Mouse (Mus musculus) urinary bladder, postnatal 14 days (tissue): ENCODE results near the gene Psme2b.
"Not testable (repeated sequence)": the region's sequence is repeated elsewhere in the genome, so short reads cannot be mapped to it uniquely, and the experiment has no call there.

ENCODE experiments used
- DNase-seq: peaks from one replicate; pipeline ENCODE4 v3.0.0; 2021; ENCODE audit warnings: low spot score

Psme2b gene

DNA sequence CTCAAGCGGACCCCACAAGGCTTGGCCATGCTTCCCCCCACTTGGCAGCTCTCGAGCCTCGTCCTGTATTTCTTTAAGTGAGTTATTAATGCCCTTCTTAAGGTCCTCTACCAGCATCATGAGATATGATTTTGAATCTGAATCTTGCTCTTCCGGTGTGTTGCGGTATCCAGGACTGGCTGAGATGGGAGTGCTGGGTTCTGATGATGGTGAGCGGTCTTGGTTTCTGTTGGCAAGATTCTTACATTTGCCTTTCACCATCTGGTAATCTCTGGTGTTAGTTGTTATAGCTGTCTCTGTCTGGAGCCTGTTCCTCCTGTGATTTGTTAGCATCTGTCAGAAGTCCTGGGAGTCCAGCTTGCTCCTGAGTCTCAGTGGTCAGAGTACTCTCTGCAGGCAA is at the start of gene Psme2b:
Gene Psme2b (minus strand): TSS at position 101 of the 400 bp plus-strand sequence.
- DNase-seq: not testable (repeated sequence)

DNA sequence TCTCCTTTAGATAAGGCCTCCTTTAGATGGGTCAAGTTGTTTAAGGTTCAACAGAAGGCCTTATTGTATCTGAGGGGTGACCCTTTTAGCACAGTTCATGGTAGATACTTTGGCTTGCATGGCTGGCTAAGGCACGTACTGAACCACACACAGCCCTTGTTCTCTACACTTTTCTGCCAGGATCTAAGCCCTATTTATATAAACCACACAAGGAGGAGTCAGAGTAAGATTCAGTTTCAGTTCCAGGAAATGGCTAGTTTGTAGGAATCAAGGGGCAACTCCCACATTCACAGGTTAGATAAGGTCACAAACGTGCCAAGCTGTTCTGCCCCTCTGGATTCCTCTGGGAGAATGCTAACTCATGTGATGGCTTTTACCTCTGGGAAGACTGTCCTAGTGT is 48.0 kb upstream of the Psme2b start, which contains the start of gene Tgtp1:
Gene Tgtp1 (minus strand): TSS at position 155 of the 400 bp plus-strand sequence.
- DNase-seq: not testable (repeated sequence)

DNA sequence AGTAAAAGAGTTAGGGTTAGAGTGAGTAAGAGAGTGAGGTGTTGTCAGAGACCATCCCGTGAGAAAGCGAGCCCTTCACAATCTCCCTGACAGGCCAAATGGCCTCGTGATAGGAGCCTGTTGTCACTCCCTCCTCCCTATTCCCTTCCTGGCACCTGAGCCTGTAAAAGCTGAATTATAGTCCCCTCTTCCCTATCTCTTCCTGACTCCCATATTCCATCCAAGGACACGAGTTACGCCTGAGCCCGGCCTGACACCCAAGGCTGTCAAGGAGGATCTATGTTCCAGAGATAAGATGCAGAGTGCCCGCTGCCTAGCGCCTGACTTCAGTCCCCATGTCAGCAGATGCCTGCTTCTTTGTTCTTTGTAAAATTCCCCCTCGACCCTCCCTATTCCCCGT is 47.3 kb upstream of the Psme2b start:
- peak; percentile 2 for DNase-seq

DNA sequence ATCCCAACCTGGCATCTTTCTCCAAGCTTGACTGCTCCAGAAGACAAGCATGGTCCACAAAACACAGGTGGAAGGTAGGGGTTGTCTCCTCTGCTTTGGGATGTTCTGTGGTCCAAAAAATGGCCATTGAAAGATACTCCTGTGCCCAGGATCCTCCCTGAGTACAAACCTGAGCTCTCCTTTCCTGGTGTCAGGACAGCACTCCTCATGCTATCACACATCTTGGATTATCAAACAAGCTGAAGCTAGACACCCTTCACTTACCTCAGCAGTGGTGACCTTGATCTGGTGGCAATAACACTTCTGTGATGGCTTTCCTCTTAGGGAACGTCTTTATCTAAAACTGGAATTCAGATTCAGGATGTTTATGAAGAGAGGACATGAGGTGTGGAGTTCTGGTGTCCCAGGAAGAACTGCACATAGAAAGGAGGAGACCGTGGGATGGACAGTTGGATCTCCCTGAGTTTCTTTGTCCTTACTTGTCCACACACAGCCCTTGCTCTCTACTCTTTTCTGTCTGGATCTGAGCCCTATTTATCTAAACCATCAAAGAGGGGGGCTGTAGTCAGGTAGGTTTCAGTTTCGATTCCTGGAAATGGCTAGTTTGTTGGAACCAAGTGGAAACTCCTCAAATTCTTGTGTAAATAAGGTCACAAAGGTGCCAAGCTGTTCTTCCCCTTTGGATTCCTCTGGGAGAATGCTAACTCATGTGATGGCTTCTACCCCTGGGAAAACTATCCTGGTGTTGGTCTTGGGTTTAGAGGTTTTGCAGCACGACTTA is 45.9 kb upstream of the Psme2b start, which contains the start of gene Gm12185:
Gene Gm12185 (minus strand): TSS at position 487 of the 781 bp plus-strand sequence.
- not testable (repeated sequence) for DNase-seq

DNA sequence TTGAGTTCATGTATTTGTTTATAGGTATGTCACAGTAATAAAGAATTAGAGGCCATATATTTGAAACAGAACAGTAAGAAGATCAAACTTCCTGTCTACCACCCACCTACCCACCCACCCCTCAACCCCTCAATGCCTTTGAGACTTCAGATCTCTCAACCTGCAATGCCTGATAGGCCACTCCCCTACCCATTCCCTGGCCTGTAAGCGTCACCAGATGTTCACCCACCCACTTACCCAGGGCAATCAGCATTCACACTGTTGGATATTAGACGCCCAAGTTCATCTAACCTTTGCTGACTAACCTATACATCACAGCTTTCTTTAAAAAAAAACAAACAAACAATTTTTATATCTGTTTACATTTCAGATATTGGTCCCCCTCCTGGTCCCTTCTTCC is 44.0 kb upstream of the Psme2b start:
- not testable (repeated sequence) for DNase-seq

- DNase-seq: not testable (repeated sequence)
Observed at GRCm38 (mm10) chr11:48988219-48988618, 42.2 kb upstream of the Psme2b start.

DNA sequence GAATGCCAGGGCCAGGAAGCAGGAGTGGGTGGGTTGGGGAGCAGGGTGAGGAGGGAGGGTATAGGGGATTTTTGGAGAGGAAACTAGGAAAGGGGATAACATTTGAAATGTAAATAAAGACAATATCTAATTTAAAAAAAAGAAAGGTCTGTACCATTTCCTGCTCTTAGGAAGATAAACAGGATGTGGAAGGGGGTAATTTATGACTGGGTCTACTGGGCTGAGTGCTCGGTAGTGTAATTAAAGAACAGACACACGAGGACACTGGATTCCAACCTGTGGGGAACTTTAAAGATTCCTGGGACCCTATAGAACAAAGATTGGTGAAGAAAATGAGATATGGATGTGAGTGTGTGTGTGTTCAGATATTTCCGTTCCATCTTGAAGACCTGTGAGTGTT is 36.9 kb upstream of the Psme2b start:
- not testable (repeated sequence) for DNase-seq

DNA sequence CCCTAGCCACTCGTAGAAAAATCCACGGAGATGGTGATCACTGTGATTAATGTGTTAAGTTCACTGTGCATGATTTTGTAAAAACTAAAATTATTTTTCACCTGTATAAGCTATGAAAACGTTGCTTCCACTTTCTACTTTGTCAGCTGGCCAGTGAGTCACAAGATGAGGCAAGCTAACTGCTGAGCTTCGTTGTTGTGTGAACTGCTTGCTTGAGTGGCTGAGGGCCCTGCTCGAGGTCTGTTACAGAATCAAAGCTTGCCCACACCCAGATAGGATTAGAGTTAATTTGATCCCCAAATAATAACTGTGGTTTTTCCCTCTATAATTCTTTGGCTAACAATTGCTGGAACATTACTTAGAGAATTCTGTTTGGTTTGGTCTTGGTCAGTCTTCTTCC is 34.1 kb upstream of the Psme2b start:
- not testable (repeated sequence) for DNase-seq

- not testable (repeated sequence) for DNase-seq
Observed at GRCm38 (mm10) chr11:48979251-48979650, 33.3 kb upstream of the Psme2b start, which contains the start of gene 9930111J21Rik1. 9930111J21Rik1 (minus strand) TSS chr11:48979398.

- DNase-seq: not testable (repeated sequence)
Observed at GRCm38 (mm10) chr11:48978240-48978939, 32.4 kb upstream of the Psme2b start, which contains the start of gene Olfr56. Olfr56 (plus strand) TSS chr11:48978889.

GRCm38 (mm10) chr11:48974686-48975085 is 28.7 kb upstream of the Psme2b start:
- DNase-seq: not testable (repeated sequence)

- DNase-seq: not testable (repeated sequence)
Observed at GRCm38 (mm10) chr11:48939286-48939685, 6.7 kb downstream of the Psme2b start.

DNA sequence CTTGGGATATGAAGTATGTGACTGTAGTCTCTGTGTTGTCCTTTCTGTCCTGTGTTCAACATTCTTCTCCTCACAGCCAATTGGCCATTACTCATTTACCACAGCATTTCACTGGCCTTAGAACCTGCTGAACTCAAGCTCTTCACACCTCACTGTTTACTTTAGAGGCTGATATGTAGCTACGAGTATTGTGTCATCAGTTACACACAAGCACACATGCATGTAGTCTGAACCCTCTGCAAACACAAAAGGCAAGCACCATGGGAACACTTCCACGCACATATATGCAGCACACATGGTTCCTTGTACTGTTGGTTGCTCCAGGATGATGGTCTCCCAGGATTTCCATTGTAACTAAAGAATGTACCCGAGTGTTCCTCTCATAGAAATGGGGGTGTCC is 10.7 kb downstream of the Psme2b start:
- not testable (repeated sequence) for DNase-seq

- DNase-seq: not testable (repeated sequence)
Observed at GRCm38 (mm10) chr11:48933923-48934322, 12.1 kb downstream of the Psme2b start.

- DNase-seq: not testable (repeated sequence)
Observed at GRCm38 (mm10) chr11:48933422-48933821, 12.6 kb downstream of the Psme2b start.

DNA sequence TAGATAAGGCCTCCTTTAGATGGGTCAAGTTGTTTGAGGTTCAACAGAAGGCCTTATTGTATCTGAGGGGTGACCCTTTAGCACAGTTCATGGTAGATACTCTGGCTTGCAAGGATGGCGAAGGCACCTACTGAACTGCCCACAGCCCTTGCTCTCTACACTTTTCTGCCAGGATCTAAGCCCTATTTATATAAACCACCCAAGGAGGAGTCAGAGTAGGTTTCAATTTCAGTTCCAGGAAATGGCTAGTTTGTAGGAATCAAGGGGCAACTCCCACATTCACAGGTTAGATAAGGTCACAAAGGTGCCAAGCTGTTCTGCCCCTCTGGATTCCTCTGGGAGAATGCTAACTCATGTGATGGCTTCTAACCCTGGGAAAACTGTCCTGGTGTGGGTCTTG is 17.9 kb downstream of the Psme2b start:
- DNase-seq: not testable (repeated sequence)

DNA sequence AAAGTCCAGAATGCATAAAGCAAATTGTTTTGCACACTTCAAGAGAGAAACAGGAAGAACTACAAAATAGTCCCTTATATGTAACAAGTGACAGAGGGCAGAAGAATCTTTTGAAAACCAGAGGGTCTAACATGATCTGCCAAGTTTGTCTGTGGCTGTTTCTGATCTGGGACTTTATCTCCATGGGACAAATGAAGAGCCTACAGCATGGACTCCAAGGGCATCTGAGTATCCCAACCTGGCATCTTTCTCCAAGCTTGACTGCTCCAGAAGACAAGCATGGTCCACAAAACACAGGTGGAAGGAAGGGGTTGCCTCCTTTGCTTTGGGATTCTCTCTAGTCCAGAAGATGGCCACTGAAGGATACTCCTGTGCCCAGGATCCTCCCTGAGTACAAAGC is 19.6 kb downstream of the Psme2b start:
- DNase-seq: not testable (repeated sequence)

- DNase-seq: not testable (repeated sequence)
Observed at GRCm38 (mm10) chr11:48923818-48924217, 22.2 kb downstream of the Psme2b start.

- DNase-seq: no peak
Observed at GRCm38 (mm10) chr11:48918380-48918779, 27.6 kb downstream of the Psme2b start.

GRCm38 (mm10) chr11:48913611-48914010 is 32.4 kb downstream of the Psme2b start:
- DNase-seq: no peak

DNA sequence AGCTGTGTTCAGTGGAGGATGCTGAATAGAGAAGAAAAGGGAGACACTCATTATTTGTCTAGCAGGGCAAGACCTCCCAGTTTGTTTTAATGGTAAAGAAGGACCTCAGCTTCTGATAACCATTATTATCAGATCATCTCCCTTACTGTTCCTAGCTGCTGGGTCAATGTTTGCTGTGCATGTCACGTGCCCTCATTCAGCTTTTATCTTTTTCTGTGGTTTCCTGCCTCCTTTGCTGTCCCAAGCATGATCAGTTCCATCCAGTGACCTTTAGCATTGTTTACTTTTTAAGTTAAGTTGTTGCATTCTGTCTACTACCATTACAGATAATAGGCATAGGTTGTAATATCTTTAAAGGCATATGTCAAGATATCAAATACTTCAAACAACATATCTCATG is 37.5 kb downstream of the Psme2b start:
- no peak for DNase-seq

DNA sequence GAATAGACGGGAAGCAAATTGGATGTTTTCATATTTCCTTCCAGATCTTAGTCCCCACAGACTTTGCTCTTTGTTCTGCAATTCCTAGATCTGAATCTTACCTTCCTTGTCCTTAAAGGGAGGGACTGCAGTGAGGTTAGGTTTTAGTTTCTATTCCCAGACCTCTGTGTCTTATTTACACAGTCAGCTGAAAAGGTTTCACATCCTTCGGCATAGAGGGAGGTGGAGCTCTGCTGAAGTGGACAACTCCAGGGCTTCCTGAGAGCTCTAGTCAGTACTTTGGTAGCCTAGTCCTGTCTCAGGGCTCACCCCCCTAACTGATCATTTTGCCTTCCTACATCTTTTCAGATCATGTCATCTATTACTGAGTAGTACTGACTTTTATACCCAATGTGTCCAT is 44.0 kb downstream of the Psme2b start, which contains the start of gene Gm5431:
Gene Gm5431 (minus strand): TSS at position 194 of the 400 bp plus-strand sequence.
- no peak for DNase-seq

GRCm38 (mm10) chr11:48901567-48901930 is 44.4 kb downstream of the Psme2b start:
- DNase-seq: not testable (repeated sequence)
